Mouse (Mus musculus) bone marrow, adult 2 months (tissue): Measurements from ENCODE around the gene Mdn1.

Experiments used
- CTCF ChIP-seq: fragments of 200-500 bp; IDR thresholded peaks from 2 replicates; pipeline ENCODE4 v1.5.1; 2011; ENCODE audit warnings: low read length, control low read depth; ENCODE audit not compliant: control insufficient read depth, insufficient read depth
- POLR2A ChIP-seq: fragments of 200-500 bp; IDR thresholded peaks from 2 replicates; pipeline ENCODE4 v1.6.1; 2011; ENCODE audit warnings: low read depth, mild to moderate bottlenecking, control low read depth, low read length, borderline replicate concordance; ENCODE audit not compliant: control insufficient read depth

DNA sequence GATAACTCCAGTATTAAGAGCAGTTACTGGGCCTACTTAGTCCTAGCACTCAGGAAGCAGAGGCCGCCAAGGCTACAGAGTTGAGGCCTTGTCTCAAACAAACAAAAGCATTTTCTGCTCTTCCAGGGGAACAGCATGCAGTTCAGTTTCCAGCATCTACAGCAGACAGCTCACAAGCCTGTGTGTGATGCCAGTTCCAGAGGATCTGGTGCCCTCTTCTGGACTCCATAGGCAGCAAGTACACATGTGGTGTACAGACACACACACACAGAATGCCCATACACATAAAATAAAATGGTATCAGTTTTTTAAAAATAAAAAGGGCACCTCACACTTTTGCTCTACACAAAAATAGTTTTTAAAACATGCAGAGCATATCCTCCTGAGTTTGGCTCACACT lies 11.4 kb downstream of the Mdn1 start:
- TF ChIP-seq CTCF (peak; percentile 23; the same call in 1 of the 2 replicates), POLR2A (no peak)
